Mouse (Mus musculus): ENCODE measurements around the gene Ntn5.

DNA sequence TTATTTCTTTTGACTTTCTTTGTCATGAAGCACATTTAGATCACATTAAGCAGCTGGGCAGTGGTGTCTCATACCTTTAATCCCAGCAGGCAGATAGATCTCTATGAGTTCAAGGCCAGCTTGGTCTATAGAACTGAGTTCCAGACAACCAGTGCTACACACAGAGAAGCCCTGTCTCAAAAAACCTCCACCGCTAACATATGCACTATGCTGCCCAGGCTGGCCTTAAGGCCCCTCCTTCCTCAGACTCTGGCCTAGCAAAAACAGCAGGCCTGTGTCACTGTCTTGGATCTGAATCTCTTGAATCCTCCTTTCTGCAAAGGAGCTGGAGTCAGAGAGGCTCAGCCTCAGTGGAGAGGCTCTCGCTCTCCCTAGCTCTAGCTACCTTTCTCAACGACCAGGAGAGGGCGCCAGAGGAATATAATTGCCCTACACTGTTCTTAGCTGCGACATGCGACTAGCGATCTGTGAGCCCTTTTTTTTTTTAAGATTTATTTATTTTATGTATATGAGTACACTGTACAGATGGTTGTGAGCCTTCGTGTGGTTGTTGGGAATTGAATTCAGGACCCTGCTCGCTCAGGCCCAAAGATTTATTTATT, 55.4 kb downstream of the Ntn5 start:
- TF ChIP-seq POLR2A (IDR thresholded peaks at IDR 0.05; ENCODE audit: control insufficient read depth, extremely low read depth, insufficient read depth, low read length, poor library complexity), result no peak
- TF ChIP-seq CTCF (IDR thresholded peaks at IDR 0.05; ENCODE audit: borderline replicate concordance, control insufficient read depth, extremely low read depth, insufficient read depth, low read length, poor library complexity), result peak; percentile 45; the same call in 1 of the 2 replicates
